Mouse (Mus musculus) hindbrain, embryonic 10.5 days (tissue): ENCODE results near the gene Cryba4. TPM values are rescaled to one million over a fixed set of nuclear protein-coding genes. Genes with fewer than 3 reads are reported as not detected.
A peak's percentile ranks its signal among the peaks of the same experiment; 100 is the strongest.

Source experiments
- DNase-seq: peaks from one replicate; pipeline ENCODE4 v3.0.0-alpha.2; 2017; ENCODE audit warnings: low spot score
- H3K27ac ChIP-seq: fragments of 300-500 bp; sonication (generic); 2 replicates; pipeline ENCODE4 v1.5.1; 2016; ENCODE audit warnings: mild to moderate bottlenecking, moderate library complexity
- H3K27me3 ChIP-seq: fragments of 300-500 bp; sonication (generic); 2 replicates; pipeline ENCODE4 v1.6.1; 2016; ENCODE audit warnings: mild to moderate bottlenecking; ENCODE audit not compliant: poor library complexity, insufficient read depth, severe bottlenecking
- H3K36me3 ChIP-seq: fragments of 300-500 bp; sonication (generic); 2 replicates; pipeline ENCODE4 v1.6.1; 2016; ENCODE audit warnings: mild to moderate bottlenecking, moderate library complexity
- H3K4me1 ChIP-seq: fragments of 300-500 bp; sonication (generic); replicated peaks from 2 replicates; pipeline ENCODE4 v1.6.1; 2016; ENCODE audit warnings: mild to moderate bottlenecking
- H3K4me3 ChIP-seq: fragments of 300-500 bp; sonication (generic); 2 replicates; pipeline ENCODE4 v1.5.1; 2016; ENCODE audit warnings: mild to moderate bottlenecking, moderate library complexity
- H3K9me3 ChIP-seq: fragments of 300-500 bp; sonication (generic); 2 replicates; pipeline ENCODE4 v1.6.1; 2016; ENCODE audit warnings: mild to moderate bottlenecking, moderate library complexity
- WGBS: fragments of 180-500 bp; shearing (Covaris S2); methylation state at CpG from one replicate; pipeline ENCODE4 v1.1.7; 2016; 5-methylcytosine and 5-hydroxymethylcytosine counted together
- polyA plus RNA-seq: library from polyadenylated mRNA; unstranded; fragments of >200 nt; fragmentation: Nextera tagmentation; extraction: Ambion mirVana; gene quantifications from 2 replicates; pipeline ENCODE4 v1.2.1, GENCODE M21; 2016

The Cryba4 gene
- polyA plus RNA-seq, 1 experiment from 2014 or later = 1.4 TPM

GRCm38 (mm10) chr5:112282780-112283482 is 30.6 kb upstream of the Cryba4 start:
- H3K4me1 ChIP-seq = peaks cover 72% of the 10 kb centered on the region
- 77% methylated on average over 9 of the region's 9 CpGs for WGBS
- H3K9me3 ChIP-seq = no peaks in the 10 kb centered on the region
- no peak overlapping the region for H3K4me3 ChIP-seq
- H3K36me3 ChIP-seq = no peaks in the 10 kb centered on the region
- H3K27ac ChIP-seq = peak overlapping the region; percentile 51; the same call in 1 of the 2 replicates
- no peaks in the 10 kb centered on the region for H3K27me3 ChIP-seq
- DNase-seq = no peak

- H3K4me3 ChIP-seq = no peak overlapping the region
- no peaks in the 10 kb centered on the region for H3K9me3 ChIP-seq
- H3K36me3 ChIP-seq = no peaks in the 10 kb centered on the region
- 77% methylated on average over 6 of the region's 6 CpGs for WGBS
- H3K4me1 ChIP-seq = peaks cover 77% of the 10 kb centered on the region
- no peak for DNase-seq
- H3K27ac ChIP-seq = peak overlapping the region; percentile 51; the same call in 1 of the 2 replicates
- H3K27me3 ChIP-seq = no peaks in the 10 kb centered on the region
Observed at GRCm38 (mm10) chr5:112282123-112282779, 29.9 kb upstream of the Cryba4 start.

DNA sequence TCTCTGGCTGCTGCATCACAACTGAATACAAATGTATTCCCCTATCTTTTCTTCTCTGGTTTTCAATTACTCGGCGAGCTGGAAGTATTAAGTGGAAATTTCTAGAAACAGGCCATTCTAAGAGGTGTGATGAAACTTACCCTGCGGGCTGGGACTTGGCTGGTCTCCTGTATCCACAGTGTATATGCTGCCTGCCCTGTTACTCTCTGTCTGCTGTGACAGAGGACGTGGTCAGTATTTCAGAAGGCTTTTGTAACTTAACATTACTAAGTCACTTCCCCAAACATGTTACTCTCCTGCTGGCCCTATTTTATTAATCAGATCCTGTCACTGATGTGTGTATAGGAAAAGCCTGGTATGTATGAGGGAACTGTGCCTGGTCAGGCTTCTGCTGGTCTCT is 29.4 kb upstream of the Cryba4 start:
- H3K9me3 ChIP-seq = no peaks in the 10 kb centered on the region
- H3K27ac ChIP-seq = 0 out of 2 replicates have a peak overlapping the region, but pooled peaks have one; percentile 51
- H3K4me3 ChIP-seq = no peak overlapping the region
- 85% methylated on average over 4 of the region's 4 CpGs for WGBS
- H3K36me3 ChIP-seq = no peaks in the 10 kb centered on the region
- H3K27me3 ChIP-seq = no peaks in the 10 kb centered on the region
- no peak for DNase-seq
- H3K4me1 ChIP-seq = peaks cover 82% of the 10 kb centered on the region

GRCm38 (mm10) chr5:112280863-112281660 is 28.7 kb upstream of the Cryba4 start:
- no peaks in the 10 kb centered on the region for H3K36me3 ChIP-seq
- WGBS = 62% methylated on average over 15 of the region's 15 CpGs
- H3K4me1 ChIP-seq = peaks cover 88% of the 10 kb centered on the region
- DNase-seq = no peak
- no peak overlapping the region for H3K4me3 ChIP-seq
- no peaks in the 10 kb centered on the region for H3K9me3 ChIP-seq
- H3K27ac ChIP-seq = peak overlapping the region; percentile 64
- no peaks in the 10 kb centered on the region for H3K27me3 ChIP-seq

- Histone ChIP-seq H3K27me3 (peaks cover under 1% of the 10 kb centered on the region; the same call in 1 of the 2 replicates), H3K36me3 (no peaks in the 10 kb centered on the region), H3K27ac (peak overlapping the region; percentile 45), H3K9me3 (no peaks in the 10 kb centered on the region), H3K4me1 (peaks cover 91% of the 10 kb centered on the region), H3K4me3 (no peak overlapping the region)
- WGBS = 84% methylated on average over 7 of the region's 7 CpGs
- DNase-seq = no peak
Observed at GRCm38 (mm10) chr5:112280151-112280550, 27.8 kb upstream of the Cryba4 start.

DNA sequence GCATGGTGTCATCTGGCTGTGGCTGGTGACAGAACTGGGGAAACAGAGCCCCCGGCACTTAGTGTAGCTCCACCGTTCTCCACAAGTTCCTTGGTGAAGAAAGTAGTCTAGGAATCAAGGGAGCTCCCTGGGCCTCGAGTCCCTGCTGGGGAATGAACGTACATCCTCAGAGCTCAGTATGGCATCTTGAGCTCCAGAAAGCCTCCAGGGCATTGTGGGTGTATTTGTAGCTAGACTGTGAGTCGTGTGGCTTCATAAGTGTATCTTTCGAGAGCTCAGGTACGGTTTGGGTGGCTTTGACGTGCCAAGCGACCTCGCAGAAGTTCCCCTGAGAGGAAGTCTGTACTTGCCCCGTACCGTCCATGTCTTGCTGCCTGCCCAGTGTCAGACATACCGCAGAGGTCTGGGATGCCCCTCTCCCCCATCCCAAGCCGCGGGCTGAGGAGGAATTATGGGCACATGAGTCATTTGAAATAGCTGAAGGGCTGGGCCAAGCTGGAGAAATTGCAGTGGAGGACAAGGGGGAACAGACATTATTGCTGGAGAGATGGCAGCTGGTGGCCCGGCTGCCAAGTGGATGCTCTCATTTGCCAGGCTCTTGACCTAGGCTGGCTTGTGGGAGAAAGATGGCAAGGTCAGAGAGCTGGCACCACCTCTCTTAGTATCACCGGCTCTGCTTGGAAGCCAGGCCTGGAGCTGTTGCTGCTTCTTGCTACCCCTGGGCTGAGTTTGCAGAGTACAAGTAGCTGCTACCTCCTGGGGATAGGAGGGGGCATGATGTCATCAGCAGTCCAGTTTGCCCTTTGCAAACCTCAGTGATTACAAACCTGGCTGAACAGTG is 27.1 kb upstream of the Cryba4 start:
- 89% methylated on average over 17 of the region's 17 CpGs for WGBS
- H3K4me1 ChIP-seq = peaks cover 96% of the 10 kb centered on the region
- no peak for DNase-seq

GRCm38 (mm10) chr5:112277906-112278470 is 25.7 kb upstream of the Cryba4 start:
- H3K4me1 ChIP-seq = peaks cover 90% of the 10 kb centered on the region
- 93% methylated on average over 11 of the region's 11 CpGs for WGBS
- H3K27me3 ChIP-seq = peaks cover 8% of the 10 kb centered on the region; the same call in 1 of the 2 replicates
- no peaks in the 10 kb centered on the region for H3K9me3 ChIP-seq
- H3K4me3 ChIP-seq = peak overlapping the region; percentile 78
- H3K27ac ChIP-seq = no peak overlapping the region
- H3K36me3 ChIP-seq = no peaks in the 10 kb centered on the region
- DNase-seq = no peak

More for the DNA sequence above, 27.1 kb upstream of the Cryba4 start:
- H3K27ac ChIP-seq = peak overlapping the region; percentile 45
- no peaks in the 10 kb centered on the region for H3K9me3 ChIP-seq
- H3K27me3 ChIP-seq = peaks cover 8% of the 10 kb centered on the region; the same call in 1 of the 2 replicates
- H3K36me3 ChIP-seq = no peaks in the 10 kb centered on the region
- no peak overlapping the region for H3K4me3 ChIP-seq

- Histone ChIP-seq H3K27ac (peak overlapping the region; percentile 90), H3K4me1 (peaks cover 81% of the 10 kb centered on the region)
Observed at GRCm38 (mm10) chr5:112276907-112277348, 24.6 kb upstream of the Cryba4 start.

DNA sequence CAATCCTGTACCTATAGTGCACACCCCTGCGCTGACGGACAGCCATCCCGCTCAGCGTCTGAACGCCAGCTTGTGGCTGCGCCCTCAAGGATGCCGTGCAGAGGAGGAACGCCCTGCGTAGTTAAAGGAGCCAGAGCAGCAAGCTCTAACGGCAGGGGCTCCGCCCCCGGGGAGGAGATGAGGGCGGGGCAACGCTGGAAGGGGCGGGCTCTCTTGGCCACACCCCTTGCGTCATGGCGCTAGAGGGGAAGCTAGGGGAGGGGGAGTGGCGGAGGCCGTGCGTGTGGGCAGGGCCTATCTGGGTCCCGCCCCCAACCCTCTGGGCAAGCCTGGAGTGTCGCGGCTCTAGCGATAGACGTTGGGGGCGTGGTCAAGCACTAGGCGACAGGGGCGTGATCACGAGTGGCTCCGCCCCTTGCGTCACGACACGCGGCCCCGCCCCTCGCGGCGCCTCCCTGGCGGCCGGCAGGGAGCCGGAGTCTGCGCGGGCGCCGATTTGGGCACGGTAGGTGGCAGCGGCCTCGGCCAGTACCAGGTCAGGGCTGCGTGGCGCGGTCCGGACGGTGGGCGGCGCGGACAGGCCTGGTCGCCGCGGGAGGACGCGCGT is 24.1 kb upstream of the Cryba4 start, which contains the start of gene Tpst2:
Gene Tpst2, plus strand, starts transcription at position 425 of the 607 bp plus-strand sequence.
- H3K9me3 ChIP-seq = no peaks in the 10 kb centered on the region
- H3K36me3 ChIP-seq = no peaks in the 10 kb centered on the region
- peaks cover 82% of the 10 kb centered on the region for H3K4me1 ChIP-seq
- peak; percentile 100 for DNase-seq
- H3K27me3 ChIP-seq = peaks cover 12% of the 10 kb centered on the region; the same call in 1 of the 2 replicates
- H3K27ac ChIP-seq = peak within 1 kb of the TSS; percentile 90
- peak within 1 kb of the TSS; percentile 78 for H3K4me3 ChIP-seq
- under 1% methylated on average over 62 of the region's 62 CpGs for WGBS

More at GRCm38 (mm10) chr5:112276907-112277348, 24.6 kb upstream of the Cryba4 start:
- H3K4me3 ChIP-seq = peak overlapping the region; percentile 78
- peaks cover 8% of the 10 kb centered on the region; the same call in 1 of the 2 replicates for H3K27me3 ChIP-seq
- H3K36me3 ChIP-seq = no peaks in the 10 kb centered on the region
- H3K9me3 ChIP-seq = no peaks in the 10 kb centered on the region
- no peak for DNase-seq
- under 1% methylated on average over 24 of the region's 24 CpGs for WGBS

DNA sequence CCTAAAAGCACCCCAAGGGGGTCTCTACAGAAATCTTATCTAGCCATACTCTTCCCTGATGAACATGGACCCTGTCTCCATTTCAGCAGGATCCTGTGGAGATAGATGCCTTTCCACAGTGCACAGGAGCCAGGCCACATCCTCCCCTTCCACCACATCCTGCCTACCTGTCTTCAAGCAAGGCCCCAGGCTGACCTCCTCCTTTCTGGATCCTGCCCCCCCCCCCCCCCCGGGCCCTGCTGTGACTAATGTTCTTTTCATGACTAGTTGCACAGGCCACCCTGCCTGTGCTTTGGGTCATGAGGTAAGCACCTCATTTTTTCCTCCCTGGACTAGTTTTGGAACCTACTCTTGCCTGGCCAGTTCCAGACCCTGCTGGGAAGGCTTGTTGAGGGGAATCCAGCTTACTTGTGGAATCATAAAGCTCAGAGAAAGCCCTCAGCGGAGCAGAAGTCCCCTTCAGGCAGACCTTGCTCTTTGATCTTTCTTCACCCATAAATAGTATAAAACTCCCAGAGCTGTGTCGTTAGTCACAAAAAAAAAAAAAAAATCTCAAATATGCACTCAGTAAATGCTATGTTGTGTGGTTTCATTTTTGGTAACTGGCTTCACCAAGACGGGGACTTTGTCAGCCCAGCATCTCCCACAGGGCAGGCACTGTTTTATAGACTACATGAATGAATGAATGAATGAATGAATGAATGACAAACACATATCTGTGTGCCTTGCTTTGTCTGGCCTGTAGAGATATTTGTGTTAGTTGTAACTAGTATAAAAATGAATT is 22.9 kb upstream of the Cryba4 start:
- no peaks in the 10 kb centered on the region for H3K9me3 ChIP-seq
- peaks cover 19% of the 10 kb centered on the region; the same call in 1 of the 2 replicates for H3K27me3 ChIP-seq
- 63% methylated on average over 4 of the region's 4 CpGs for WGBS
- peak overlapping the region; percentile 78 for H3K4me3 ChIP-seq
- peaks cover 82% of the 10 kb centered on the region for H3K4me1 ChIP-seq
- no peak for DNase-seq
- no peak overlapping the region; the same call in 1 of the 2 replicates for H3K27ac ChIP-seq
- no peaks in the 10 kb centered on the region for H3K36me3 ChIP-seq
